Mouse (Mus musculus): ENCODE data around the gene Tedc2.

- TF ChIP-seq CTCF (IDR thresholded peaks at IDR 0.05), result no peak
- TF ChIP-seq POLR2A (IDR thresholded peaks at IDR 0.05; ENCODE audit: insufficient read depth, low read depth, low read length), result no peak
Observed at GRCm38 (mm10) chr17:24209916-24210240, 10.8 kb downstream of the Tedc2 start.
